Mouse (Mus musculus) B cell, adult 2 months (primary cell): ENCODE measurements around the gene Srgap3.

Source experiments
- DNase-seq, 2 experiments: peaks; one replicate each; pipeline ENCODE4 v3.0.0; 2022

Srgap3 gene

DNA sequence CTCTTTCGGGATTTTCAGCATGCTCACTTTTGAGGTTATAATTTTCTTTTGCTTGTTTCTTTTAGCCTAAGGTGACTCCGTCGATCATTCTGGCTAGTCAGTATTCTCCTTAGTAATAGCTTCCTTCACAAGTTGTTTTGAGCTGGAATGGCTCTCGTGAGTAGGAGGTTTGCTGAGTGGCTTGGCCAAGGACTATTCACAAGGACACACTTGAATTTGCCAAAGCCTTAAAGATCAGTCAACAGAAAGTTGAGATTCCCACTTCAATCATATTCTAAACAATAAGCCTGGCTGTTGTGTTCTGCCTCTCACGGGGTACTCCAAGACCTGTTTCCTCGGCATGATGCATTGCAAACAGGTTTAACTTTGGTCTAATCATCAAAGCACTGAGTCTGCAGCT, 91.9 kb downstream of the Srgap3 start:
- DNase-seq = no peak

- peak; percentile 70 to 76 for DNase-seq
Measured at GRCm38 (mm10) chr6:112852261-112853235, 94.5 kb downstream of the Srgap3 start.

GRCm38 (mm10) chr6:112850745-112851144, 96.3 kb downstream of the Srgap3 start:
- no peak for DNase-seq

- DNase-seq = no peak
Measured at GRCm38 (mm10) chr6:112848629-112849180, 98.4 kb downstream of the Srgap3 start.

- DNase-seq = no peak
Measured at GRCm38 (mm10) chr6:112846863-112847262, 100.2 kb downstream of the Srgap3 start.

DNA sequence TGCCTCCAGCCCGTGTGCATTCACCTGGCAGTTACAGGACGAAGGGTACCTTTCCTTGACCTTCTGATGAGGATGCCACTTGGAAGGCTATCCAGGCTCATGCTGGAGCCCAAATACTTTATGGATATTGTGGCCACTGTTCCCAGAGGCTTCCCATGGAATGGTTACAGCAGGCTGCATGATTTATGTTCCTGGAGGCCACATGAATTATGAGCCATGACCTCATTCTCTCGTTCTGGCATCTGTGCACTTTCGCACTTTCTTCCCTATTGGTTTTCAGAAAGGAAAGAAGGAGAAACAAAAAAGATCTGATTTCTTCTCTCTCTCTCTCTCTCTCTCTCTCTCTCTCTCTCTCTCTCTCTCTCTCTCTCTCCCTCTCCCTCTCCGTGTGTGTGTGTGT, 104.6 kb downstream of the Srgap3 start:
- DNase-seq = no peak

- no peak for DNase-seq
Measured at GRCm38 (mm10) chr6:112840400-112840799, 106.7 kb downstream of the Srgap3 start.

DNA sequence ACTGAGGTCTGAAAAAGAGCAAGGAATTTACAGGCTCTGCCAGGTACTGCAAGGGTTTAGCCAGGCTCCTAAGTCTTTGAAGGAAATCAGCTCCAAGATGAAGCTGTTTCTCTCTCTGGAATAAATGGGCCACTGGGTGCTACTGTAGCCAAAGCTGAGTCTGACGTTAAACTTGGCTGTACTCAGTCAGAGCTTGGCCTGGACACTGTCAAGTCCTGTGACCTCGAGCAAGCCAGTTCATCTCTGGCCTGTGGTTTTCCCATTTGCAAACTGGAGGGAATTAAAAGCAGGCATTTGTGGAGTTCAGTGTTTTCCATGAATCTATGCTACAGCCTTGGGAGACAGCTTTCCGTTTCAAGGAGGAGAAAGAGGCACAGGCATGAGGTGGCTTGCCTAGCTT, 107.7 kb downstream of the Srgap3 start:
- DNase-seq = no peak

GRCm38 (mm10) chr6:112838879-112839278, 108.2 kb downstream of the Srgap3 start:
- DNase-seq = no peak

DNA sequence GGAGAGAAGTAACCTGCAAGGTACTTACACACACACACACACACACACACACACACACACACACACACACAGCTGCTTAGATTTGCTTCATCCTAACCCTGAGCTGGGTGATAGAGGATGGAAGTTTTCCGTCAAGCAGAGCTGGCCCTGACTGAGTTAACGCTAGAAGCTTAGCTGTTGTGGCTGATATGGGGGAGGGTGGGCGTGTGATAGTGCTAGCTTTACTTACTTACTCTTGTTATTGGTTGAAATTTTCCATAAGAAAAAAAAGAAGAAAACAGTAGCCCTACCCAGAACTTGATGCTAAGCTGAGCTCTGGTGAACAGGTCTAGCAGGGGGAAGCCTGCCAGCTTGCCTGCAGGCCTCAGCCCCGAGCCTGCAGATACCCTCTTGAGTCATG, 110.4 kb downstream of the Srgap3 start:
- no peak for DNase-seq

DNA sequence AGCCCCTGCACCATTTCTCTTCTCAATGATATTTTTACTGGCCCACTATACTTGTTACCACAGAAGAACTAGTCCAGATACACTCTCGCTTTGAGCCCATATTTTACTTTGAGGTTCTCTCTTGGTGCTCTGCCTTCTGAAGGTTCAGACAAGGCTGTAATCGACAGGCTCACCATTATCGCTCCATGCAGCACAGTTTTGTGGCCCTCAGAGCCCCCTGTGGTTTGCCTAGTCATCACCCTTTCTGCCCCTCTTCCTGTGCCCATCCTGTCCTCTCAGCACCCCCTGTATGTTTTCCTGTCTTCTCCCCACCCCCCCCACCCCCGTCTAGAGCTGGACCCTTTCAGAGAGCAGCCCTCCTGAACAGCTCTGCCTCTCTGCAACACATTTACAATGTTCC, 111.7 kb downstream of the Srgap3 start:
- DNase-seq = no peak

DNA sequence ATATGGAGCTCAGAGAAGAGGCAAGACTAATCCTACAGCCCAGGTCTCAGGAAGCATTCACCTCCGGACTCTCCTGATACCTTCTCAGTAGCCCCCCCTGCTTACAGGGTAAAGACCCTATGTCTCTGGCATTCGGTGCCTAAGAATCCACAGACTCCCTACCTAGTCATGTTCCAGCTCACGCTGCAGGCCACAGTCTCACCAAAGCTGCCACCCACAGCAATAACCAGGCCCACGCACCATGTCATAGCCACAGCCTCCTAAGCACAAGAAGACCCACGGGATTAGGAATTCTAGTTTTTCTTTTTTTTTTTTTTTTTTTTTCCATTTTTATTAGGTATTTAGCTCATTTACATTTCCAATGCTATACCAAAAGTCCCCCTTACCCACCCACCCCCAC, 112.6 kb downstream of the Srgap3 start:
- no peak for DNase-seq

DNA sequence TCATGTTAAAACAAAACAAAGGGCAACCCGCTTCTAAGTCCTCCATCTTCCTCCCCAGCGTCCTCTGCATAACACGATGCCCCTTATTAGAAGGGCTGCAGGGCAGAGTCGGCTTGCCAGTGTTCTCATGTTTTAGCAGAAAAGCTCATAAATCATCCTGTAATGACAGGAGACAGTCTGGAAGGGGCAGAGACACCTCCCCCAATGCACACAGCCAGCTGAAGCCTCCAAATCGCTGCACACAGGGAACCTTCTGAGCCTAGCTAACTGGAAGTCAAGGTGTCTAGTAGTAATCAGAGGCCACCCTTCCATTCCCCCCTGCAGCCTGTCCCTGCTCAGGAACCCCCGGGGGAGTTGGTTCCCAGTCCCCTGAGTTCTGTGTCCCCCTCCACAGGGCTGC, 113.3 kb downstream of the Srgap3 start:
- no peak for DNase-seq

GRCm38 (mm10) chr6:112829196-112829595, 117.9 kb downstream of the Srgap3 start:
- no peak for DNase-seq

DNA sequence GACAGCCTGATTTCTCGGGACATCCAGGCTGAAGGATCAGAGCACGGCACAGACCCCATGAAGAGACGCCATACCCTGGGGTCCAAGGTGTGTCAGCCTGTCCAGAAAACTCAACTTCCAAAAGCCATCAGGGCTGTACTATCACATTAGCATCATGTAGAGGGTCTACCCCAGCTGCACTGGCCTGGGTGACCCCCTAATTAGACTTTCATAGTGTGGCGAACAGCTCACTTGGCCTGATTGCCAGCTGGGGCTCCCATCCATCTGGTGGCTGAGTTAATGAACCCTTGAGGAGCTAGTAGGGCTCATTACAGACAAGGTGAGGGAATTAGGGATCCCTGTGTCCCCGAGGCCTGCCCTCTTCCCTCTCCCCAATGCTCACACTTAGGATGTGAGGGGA, 118.6 kb downstream of the Srgap3 start:
- no peak for DNase-seq

- no peak for DNase-seq
Measured at GRCm38 (mm10) chr6:112825657-112826056, 121.4 kb downstream of the Srgap3 start.

- DNase-seq = no peak
Measured at GRCm38 (mm10) chr6:112823096-112823495, 124.0 kb downstream of the Srgap3 start.

GRCm38 (mm10) chr6:112820298-112820992, 126.6 kb downstream of the Srgap3 start:
- DNase-seq = no peak

DNA sequence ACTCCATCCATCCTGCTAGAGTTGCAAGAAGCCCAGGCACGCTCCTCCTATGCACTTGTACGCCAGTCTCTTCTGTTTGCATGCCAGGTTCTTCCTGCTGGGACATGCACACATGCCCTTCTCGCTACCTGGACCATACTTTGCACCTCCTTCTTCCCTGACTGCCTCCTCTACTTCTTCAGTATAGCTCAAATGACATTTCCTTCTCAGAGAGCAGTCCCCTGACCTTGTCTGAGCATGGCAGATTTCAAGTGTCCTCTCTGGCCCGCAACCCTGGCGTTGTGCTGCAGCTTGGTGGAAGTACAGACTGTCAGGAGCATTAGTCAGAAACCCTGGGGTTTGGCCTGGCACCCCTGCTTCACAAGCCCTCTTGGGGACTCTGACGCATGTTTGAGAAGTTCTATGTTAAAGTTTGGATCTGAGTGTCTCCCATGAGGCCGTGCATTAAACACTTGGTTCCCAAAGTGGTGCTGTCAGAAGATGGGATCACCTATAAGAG, 128.6 kb downstream of the Srgap3 start:
- no peak for DNase-seq

- no peak for DNase-seq
Measured at GRCm38 (mm10) chr6:112815604-112816003, 131.5 kb downstream of the Srgap3 start.

GRCm38 (mm10) chr6:112814525-112815086, 132.5 kb downstream of the Srgap3 start:
- DNase-seq = no peak

DNA sequence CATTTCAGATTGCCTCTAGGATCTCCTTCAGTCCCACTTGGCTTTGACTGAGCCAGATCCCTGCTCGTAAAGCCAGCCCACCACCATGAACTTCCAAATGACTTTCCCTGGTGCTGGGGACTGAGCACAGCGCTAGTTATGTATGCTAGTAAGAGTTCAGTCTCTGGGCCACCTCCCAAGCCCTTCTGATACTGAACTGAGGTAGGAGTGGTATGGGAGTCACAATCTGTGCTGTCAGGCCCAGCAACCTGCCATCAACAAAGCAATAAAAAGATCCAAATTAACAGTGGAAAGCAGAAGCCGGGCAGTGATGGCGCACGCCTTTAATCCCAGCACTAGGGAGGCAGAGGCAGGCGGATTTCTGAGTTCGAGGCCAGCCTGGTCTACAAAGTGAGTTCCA, 134.2 kb downstream of the Srgap3 start:
- DNase-seq = no peak

DNA sequence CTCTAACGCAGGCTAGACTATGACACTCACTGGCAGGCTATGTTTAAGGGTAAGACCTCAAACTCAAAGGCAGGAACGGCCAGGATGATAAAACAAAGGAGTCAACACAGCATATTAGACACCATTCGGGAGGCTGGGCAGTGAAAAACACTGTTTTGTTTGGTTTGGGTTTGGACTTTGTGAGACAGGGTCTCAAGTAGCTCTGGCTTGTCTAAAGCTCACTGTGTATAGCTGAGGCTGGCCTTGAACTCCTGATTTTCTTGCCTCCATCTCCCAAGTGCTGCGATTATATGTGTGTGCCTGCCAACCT, 136.6 kb downstream of the Srgap3 start:
- DNase-seq = no peak
